In genomic region chr2:151862257-151862810, GRCm38 (mm10) we compare ENCODE assay signal across 14 mouse cellular contexts. TPM values are rescaled to one million over a fixed set of nuclear protein-coding genes. Genes with fewer than 3 reads are reported as not detected.
DNase-seq lines count a peak whose midpoint lies in the region; ATAC-seq lines count a peak whose summit lies in the region.
"Had no signal": no experiment of that assay in that cellular context is flagged by ENCODE, and none has a peak within 500 bp of the region (broad histone marks: within the 10 kb centered on the region; RNA-seq: fewer than 3 reads in every experiment).

No protein-coding gene starts in this region.

- H3K9ac ChIP-seq in midbrain, embryonic 16.5 days (ENCODE audit: low read depth, low read length) = no peak overlapping the region
- H3K9ac ChIP-seq: forebrain, embryonic 15.5 days; limb, embryonic 15.5 days had no signal

- no peak for ATAC-seq in midbrain, embryonic 16.5 days
- ATAC-seq in erythroblast, adult 5-6 weeks (replicated peaks; ENCODE audit: low FRiP score, poor library complexity, severe bottlenecking) = peak; percentile 71
- ATAC-seq: forebrain, embryonic 15.5 days had no signal

- intact Hi-C loops in heart, postnatal 36 days (cut with DNase I) = no loop called here

- no peak overlapping the region for H3K4me2 ChIP-seq in midbrain, embryonic 16.5 days (ENCODE audit: low read length)
- H3K4me2 ChIP-seq: forebrain, embryonic 15.5 days; limb, embryonic 15.5 days had no signal

- 50% methylated on average over 5 of the region's 5 CpGs for WGBS in midbrain, embryonic 10.5 days
- 48% methylated on average over 5 of the region's 5 CpGs for WGBS in midbrain, embryonic 16.5 days
- 51% methylated on average over 5 of the region's 5 CpGs for WGBS in heart, embryonic 10.5 days

- peak; percentile 52 for DNase-seq in heart, adult 11 months
- DNase-seq in heart, postnatal 36 days = no peak
- DNase-seq in midbrain, embryonic 10.5 days (ENCODE audit: low spot score) = no peak
- DNase-seq in splenic B cell, adult 2 months (ENCODE audit: low read depth, low spot score) = peak; percentile 15
- no peak for DNase-seq in ovary, postnatal 10 days (ENCODE audit: low spot score)
- no peak for DNase-seq in heart, embryonic 10.5 days (ENCODE audit: low spot score)
- DNase-seq: cerebellum, adult 9-11 months; heart, postnatal 10 days had no signal

- H3K27ac ChIP-seq in midbrain, embryonic 10.5 days (replicated peaks) = peak overlapping the region; percentile 61
- H3K27ac ChIP-seq in midbrain, embryonic 16.5 days (ENCODE audit: low read length) = no peak overlapping the region
- no peak overlapping the region for H3K27ac ChIP-seq in heart, embryonic 10.5 days
- H3K27ac ChIP-seq: forebrain, embryonic 15.5 days; limb, embryonic 15.5 days had no signal

- H3K4me1 ChIP-seq in midbrain, embryonic 10.5 days = peaks cover 12% of the 10 kb centered on the region
- no peaks in the 10 kb centered on the region for H3K4me1 ChIP-seq in midbrain, embryonic 16.5 days (ENCODE audit: control insufficient read depth, insufficient read depth, low read length)
- H3K4me1 ChIP-seq in heart, embryonic 10.5 days = peaks cover 3% of the 10 kb centered on the region; the same call in 1 of the 2 replicates
- H3K4me1 ChIP-seq: forebrain, embryonic 15.5 days; limb, embryonic 15.5 days had no signal

- no peaks in the 10 kb centered on the region for H3K36me3 ChIP-seq in midbrain, embryonic 10.5 days
- H3K36me3 ChIP-seq in midbrain, embryonic 16.5 days (ENCODE audit: control insufficient read depth, insufficient read depth, low read length) = no peaks in the 10 kb centered on the region
- H3K36me3 ChIP-seq in splenic B cell, adult 2 months (ENCODE audit: control insufficient read depth, insufficient read depth, low read length, poor library complexity, severe bottlenecking) = no peaks in the 10 kb centered on the region
- no peaks in the 10 kb centered on the region for H3K36me3 ChIP-seq in heart, embryonic 10.5 days
- H3K36me3 ChIP-seq: forebrain, embryonic 15.5 days; limb, embryonic 15.5 days had no signal

- H3K9me3 ChIP-seq in midbrain, embryonic 10.5 days (replicated peaks) = no peaks in the 10 kb centered on the region
- no peaks in the 10 kb centered on the region for H3K9me3 ChIP-seq in midbrain, embryonic 16.5 days (replicated peaks; ENCODE audit: control insufficient read depth, low read length, poor library complexity, severe bottlenecking)
- H3K9me3 ChIP-seq in heart, embryonic 10.5 days = no peaks in the 10 kb centered on the region
- H3K9me3 ChIP-seq: forebrain, embryonic 15.5 days; limb, embryonic 15.5 days had no signal

- no peaks in the 10 kb centered on the region; the same call in 1 of the 2 replicates for H3K27me3 ChIP-seq in midbrain, embryonic 10.5 days (ENCODE audit: low read depth, poor library complexity, severe bottlenecking)
- no peaks in the 10 kb centered on the region for H3K27me3 ChIP-seq in midbrain, embryonic 16.5 days (ENCODE audit: control insufficient read depth, insufficient read depth, low read depth, low read length)
- H3K27me3 ChIP-seq in splenic B cell, adult 2 months (ENCODE audit: control insufficient read depth, insufficient read depth, low read length, poor library complexity, severe bottlenecking) = no peaks in the 10 kb centered on the region
- peaks cover 23% of the 10 kb centered on the region for H3K27me3 ChIP-seq in heart, embryonic 10.5 days (ENCODE audit: insufficient read depth, poor library complexity, severe bottlenecking)
- H3K27me3 ChIP-seq: forebrain, embryonic 15.5 days; limb, embryonic 15.5 days had no signal

- H3K4me3 ChIP-seq in midbrain, embryonic 10.5 days = no peak overlapping the region
- H3K4me3 ChIP-seq in midbrain, embryonic 16.5 days (ENCODE audit: low read depth, low read length) = no peak overlapping the region
- H3K4me3 ChIP-seq in heart, embryonic 10.5 days = no peak overlapping the region
- H3K4me3 ChIP-seq: forebrain, embryonic 15.5 days; limb, embryonic 15.5 days had no signal

RNA-seq across cellular contexts. Expression of gene Rspo4, which starts 19.6 kb away (rescaled TPM):
- not detected for total RNA-seq in heart, postnatal 36 days (2021)
- polyA plus RNA-seq in midbrain, embryonic 10.5 days (2016; fragmentation: Nextera tagmentation; extraction: Ambion mirVana) = 0.14 and 0.21 TPM in 2 replicates
- polyA plus RNA-seq in midbrain, embryonic 16.5 days (2015; fragmentation: Nextera tagmentation; extraction: Ambion mirVana) = 0.20 and 0.51 TPM in 2 replicates
- not detected in 2 replicates for total RNA-seq in erythroblast, adult 5-6 weeks (2015; ENCODE audit: low replicate concordance)
- not detected in 2 replicates for total RNA-seq in erythroblast, adult 5-6 weeks (2017; ENCODE audit: low replicate concordance)
- 0.22 and 4.2 TPM in 2 replicates for polyA plus RNA-seq in heart, embryonic 10.5 days (2016; fragmentation: Nextera tagmentation; extraction: Ambion mirVana)
- total RNA-seq: heart, postnatal 10 days; layer of hippocampus, adult 8-10 months had no signal
- polyA plus RNA-seq: spleen, adult 2 months had no signal

RNA-seq across cellular contexts. Expression of gene Angpt4, which starts 48.7 kb away (rescaled TPM):
- under 1 TPM; 0.19 to 0.22 TPM for total RNA-seq in heart, postnatal 36 days (2021)
- 0.06 and 0.32 TPM in 2 replicates for polyA plus RNA-seq in midbrain, embryonic 10.5 days (2016; fragmentation: Nextera tagmentation; extraction: Ambion mirVana)
- polyA plus RNA-seq in midbrain, embryonic 16.5 days (2015; fragmentation: Nextera tagmentation; extraction: Ambion mirVana) = 0.14 and 0.30 TPM in 2 replicates
- total RNA-seq in erythroblast, adult 5-6 weeks (2015; ENCODE audit: low replicate concordance) = not detected in 2 replicates
- total RNA-seq in erythroblast, adult 5-6 weeks (2017; ENCODE audit: low replicate concordance) = not detected in 2 replicates
- 0.48 and 1.1 TPM in 2 replicates for polyA plus RNA-seq in heart, embryonic 10.5 days (2016; fragmentation: Nextera tagmentation; extraction: Ambion mirVana)
- polyA plus RNA-seq: forebrain, embryonic 15.5 days had no signal

Comparison
In these comparisons a context has a peak if more than half of its experiments do, and no peak if none do; other contexts are left out.
1. DNase-seq: peak in heart, adult 11 months (single experiment) and splenic B cell, adult 2 months (single experiment); none in heart, postnatal 36 days (0 of 2), midbrain, embryonic 10.5 days (single experiment), ovary, postnatal 10 days (single experiment) and heart, embryonic 10.5 days (single experiment).